ENCODE assay signal across 9 mouse cellular contexts in the genomic region with DNA sequence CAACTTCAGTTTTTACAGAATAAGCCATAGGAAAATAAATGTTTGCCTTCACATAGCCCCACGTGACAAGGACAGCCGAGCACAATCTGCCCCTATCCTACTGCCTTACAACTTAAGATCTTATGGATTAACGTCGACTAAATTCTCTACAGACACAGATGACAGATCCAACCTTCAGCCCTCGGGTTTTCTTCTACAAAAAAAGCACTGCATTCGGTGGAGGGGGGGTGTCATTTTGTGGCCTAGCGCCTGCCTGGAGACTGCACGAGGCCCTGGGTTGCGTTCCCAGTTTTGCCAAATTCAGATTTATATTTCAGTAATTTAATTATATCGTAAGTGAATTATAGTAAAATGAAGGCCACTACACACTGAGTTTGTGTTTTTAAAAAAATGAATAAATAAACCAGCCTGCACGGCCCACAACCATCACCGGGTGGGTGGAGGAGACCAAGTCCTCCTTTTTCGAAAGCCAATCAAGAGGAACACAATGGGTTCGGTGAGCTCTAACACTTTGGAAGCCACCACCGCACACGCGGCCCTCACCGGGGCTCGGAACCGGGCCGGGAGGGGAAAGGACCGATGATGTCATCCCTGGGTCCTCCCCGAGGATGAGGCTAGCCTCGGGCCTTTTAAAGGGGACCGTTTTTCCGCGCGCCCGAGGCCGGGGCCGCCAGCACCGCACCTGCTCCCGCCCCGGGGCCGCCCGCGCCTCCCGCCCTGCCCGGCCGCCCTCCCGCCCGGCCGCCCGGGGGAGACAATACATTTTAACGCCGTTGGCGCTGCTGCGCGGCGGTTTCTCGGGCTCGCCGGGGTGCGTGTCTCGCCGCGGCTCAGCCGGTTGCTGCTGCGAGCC. TPM values are rescaled to one million over a fixed set of nuclear protein-coding genes. Genes with fewer than 3 reads are reported as not detected.
DNase-seq lines count a peak whose midpoint lies in the region; ATAC-seq and TF ChIP-seq lines count a peak whose summit lies in the region.
"Had no signal": no experiment of that assay in that cellular context is flagged by ENCODE, and none has a peak within 500 bp of the region (broad histone marks: within the 10 kb centered on the region; RNA-seq: fewer than 3 reads in every experiment).

No protein-coding gene starts in this region.

- H3K9ac ChIP-seq in hindbrain, embryonic 12.5 days = peak overlapping the region; percentile 94
- H3K9ac ChIP-seq in lung, embryonic 16.5 days (ENCODE audit: low read length) = peak overlapping the region; percentile 81

- DNase-seq in NIH3T3 (ENCODE audit: low read depth) = peak; percentile 70
- DNase-seq in cerebellum, adult 9-11 months = peak; percentile 80
- peak; percentile 33 to 44 for DNase-seq in frontal cortex, postnatal 14 days (ENCODE audit: low spot score in 2 of 2)
- peak; percentile 61 to 69 for DNase-seq in layer of hippocampus, postnatal 10 days (ENCODE audit: low spot score in 2 of 2)
- peak; percentile 25 to 33 for DNase-seq in thymus, adult 18-20 months

- TF ChIP-seq CTCF in olfactory bulb, adult 2 months (IDR thresholded peaks at IDR 0.05; ENCODE audit: insufficient read depth, low read depth, low read length) = no peak

- H3K4me3 ChIP-seq in hindbrain, embryonic 12.5 days = peak overlapping the region; percentile 65
- peak overlapping the region; percentile 69 for H3K4me3 ChIP-seq in lung, embryonic 16.5 days (ENCODE audit: low read length)
- H3K4me3 ChIP-seq in olfactory bulb, adult 2 months (ENCODE audit: insufficient read depth, low read depth, low read length) = peak overlapping the region; percentile 83

- peak overlapping the region; percentile 93 for H3K27ac ChIP-seq in hindbrain, embryonic 12.5 days
- peak overlapping the region; percentile 79 for H3K27ac ChIP-seq in lung, embryonic 16.5 days (ENCODE audit: low read length)
- H3K27ac ChIP-seq in olfactory bulb, adult 2 months (ENCODE audit: insufficient read depth, low read depth, low read length) = peak overlapping the region; percentile 88

- H3K9me3 ChIP-seq in hindbrain, embryonic 12.5 days (replicated peaks) = no peaks in the 10 kb centered on the region
- H3K9me3 ChIP-seq in lung, embryonic 16.5 days (ENCODE audit: control insufficient read depth, low read length) = no peaks in the 10 kb centered on the region

- no peaks in the 10 kb centered on the region for H3K27me3 ChIP-seq in hindbrain, embryonic 12.5 days
- no peaks in the 10 kb centered on the region for H3K27me3 ChIP-seq in lung, embryonic 16.5 days (ENCODE audit: control insufficient read depth, insufficient read depth, low read depth, low read length)

- H3K4me1 ChIP-seq in hindbrain, embryonic 12.5 days = peaks cover 18% of the 10 kb centered on the region
- H3K4me1 ChIP-seq in lung, embryonic 16.5 days (replicated peaks; ENCODE audit: control insufficient read depth, insufficient read depth, low read length) = peaks cover 13% of the 10 kb centered on the region
- H3K4me1 ChIP-seq in olfactory bulb, adult 2 months (ENCODE audit: control insufficient read depth, insufficient read depth, low read length) = no peaks in the 10 kb centered on the region

- peak; percentile 81 for ATAC-seq in hindbrain, embryonic 12.5 days (ENCODE audit: low FRiP score)
- peak; percentile 82 for ATAC-seq in lung, embryonic 16.5 days (ENCODE audit: low read depth)

- no peak for TF ChIP-seq POLR2A in olfactory bulb, adult 2 months (IDR thresholded peaks at IDR 0.05; ENCODE audit: insufficient read depth, low read depth, low read length)

- under 1% methylated on average over 46 of the region's 59 CpGs for WGBS in hindbrain, embryonic 12.5 days
- WGBS in lung, embryonic 16.5 days = under 1% methylated on average over 33 of the region's 59 CpGs
- WGBS in olfactory bulb, adult 2 months = under 1% methylated on average over 53 of the region's 59 CpGs

- H3K4me2 ChIP-seq in hindbrain, embryonic 12.5 days (replicated peaks) = peak overlapping the region; percentile 66
- peak overlapping the region; percentile 68 for H3K4me2 ChIP-seq in lung, embryonic 16.5 days (ENCODE audit: low read depth, low read length)

- no peaks in the 10 kb centered on the region for H3K36me3 ChIP-seq in hindbrain, embryonic 12.5 days
- no peaks in the 10 kb centered on the region for H3K36me3 ChIP-seq in lung, embryonic 16.5 days (ENCODE audit: control insufficient read depth, insufficient read depth, low read length)

RNA-seq across cellular contexts. Expression of a gene that starts 0.6 kb away (rescaled TPM):
- polyA plus RNA-seq in hindbrain, embryonic 12.5 days (2016; fragmentation: Nextera tagmentation; extraction: Ambion mirVana) = 229 and 255 TPM in 2 replicates
- total RNA-seq in layer of hippocampus, postnatal 10 days (2021) = 100 to 1,000 TPM; 141 to 146 TPM
- polyA plus RNA-seq in lung, embryonic 16.5 days (2015; fragmentation: Nextera tagmentation; extraction: Ambion mirVana) = 82.3 and 93.8 TPM in 2 replicates
- 262 TPM in 1 of 2 replicates, not detected in the other for polyA plus RNA-seq in olfactory bulb, adult 2 months (2012; ENCODE audit: insufficient read depth, insufficient read length, low replicate concordance, missing spikeins)

RNA-seq across cellular contexts. Expression of a gene that starts 13.6 kb away (rescaled TPM):
- polyA plus RNA-seq in hindbrain, embryonic 12.5 days (2016; fragmentation: Nextera tagmentation; extraction: Ambion mirVana) = 0.41 and 0.61 TPM in 2 replicates
- 10 to 100 TPM in 1 of 2 experiments, 1 to 10 TPM in 1; 9.3 to 10.2 TPM for total RNA-seq in layer of hippocampus, postnatal 10 days (2021)
- not detected in 2 replicates for polyA plus RNA-seq in lung, embryonic 16.5 days (2015; fragmentation: Nextera tagmentation; extraction: Ambion mirVana)
- polyA plus RNA-seq in olfactory bulb, adult 2 months (2012; ENCODE audit: insufficient read depth, insufficient read length, low replicate concordance, missing spikeins) = not detected in 2 replicates
- polyA plus RNA-seq: gonadal fat pad, adult 2 months had no signal

RNA-seq across cellular contexts. Expression of a gene that starts 29.5 kb away (rescaled TPM):
- polyA plus RNA-seq in hindbrain, embryonic 12.5 days (2016; fragmentation: Nextera tagmentation; extraction: Ambion mirVana) = 0.05 and 0.19 TPM in 2 replicates
- total RNA-seq in layer of hippocampus, postnatal 10 days (2021) = under 1 TPM in 1 of 2 experiments, not detected in 1; 0.09 TPM
- polyA plus RNA-seq in lung, embryonic 16.5 days (2015; fragmentation: Nextera tagmentation; extraction: Ambion mirVana) = 0.03 TPM in 1 of 2 replicates, not detected in the other
- not detected in 2 replicates for polyA plus RNA-seq in olfactory bulb, adult 2 months (2012; ENCODE audit: insufficient read depth, insufficient read length, low replicate concordance, missing spikeins)
- polyA plus RNA-seq: gonadal fat pad, adult 2 months had no signal

RNA-seq across cellular contexts. Expression of a gene that starts 54.9 kb away (rescaled TPM):
- 3.8 and 4.8 TPM in 2 replicates for polyA plus RNA-seq in hindbrain, embryonic 12.5 days (2016; fragmentation: Nextera tagmentation; extraction: Ambion mirVana)
- under 1 TPM in 1 of 2 experiments, not detected in 1; 0.38 TPM for total RNA-seq in layer of hippocampus, postnatal 10 days (2021)
- polyA plus RNA-seq in lung, embryonic 16.5 days (2015; fragmentation: Nextera tagmentation; extraction: Ambion mirVana) = 1.7 and 2.4 TPM in 2 replicates
- polyA plus RNA-seq in olfactory bulb, adult 2 months (2012; ENCODE audit: insufficient read depth, insufficient read length, low replicate concordance, missing spikeins) = not detected in 2 replicates

Comparison
In these comparisons a context has a peak if more than half of its experiments do, and no peak if none do; other contexts are left out.
1. Peak in every context shown above with its lines: DNase-seq, ATAC-seq, H3K4me3 ChIP-seq and H3K27ac ChIP-seq.
2. DNase-seq: peak in every context shown above with its lines; median percentile 80 in cerebellum, adult 9-11 months; 70 in NIH3T3; 65 in layer of hippocampus, postnatal 10 days; 38 in frontal cortex, postnatal 14 days; 29 in thymus, adult 18-20 months.